Mouse (Mus musculus) kidney, embryonic 14.5 days (tissue): ENCODE results near the gene Scap. TPM values are rescaled to one million over a fixed set of nuclear protein-coding genes. Genes with fewer than 3 reads are reported as not detected.
A peak's percentile ranks its signal among the peaks of the same experiment; 100 is the strongest.

Source experiments
- ATAC-seq: fragments of 200-750 bp; cut with Nextera tagmentation; 2 replicates; pipeline ENCODE4 v1.8.0; 2017; ENCODE audit warnings: moderate number of reproducible peaks, mild to moderate bottlenecking, moderate TSS enrichment, moderate library complexity; ENCODE audit not compliant: low FRiP score, low TSS enrichment
- H3K27ac ChIP-seq: fragments of 300-500 bp; sonication (generic); 2 replicates; pipeline ENCODE4 v1.5.1; 2014; ENCODE audit warnings: low read depth, mild to moderate bottlenecking, low read length, moderate library complexity, mixed read lengths
- H3K27me3 ChIP-seq: fragments of 300-500 bp; sonication (generic); 2 replicates; pipeline ENCODE4 v1.6.1; 2014; ENCODE audit warnings: mild to moderate bottlenecking, low read length; ENCODE audit not compliant: control insufficient read depth, insufficient read depth
- H3K36me3 ChIP-seq: fragments of 300-500 bp; sonication (generic); 2 replicates; pipeline ENCODE4 v1.6.1; 2014; ENCODE audit warnings: low read length, mixed read lengths; ENCODE audit not compliant: control insufficient read depth, insufficient read depth
- H3K4me1 ChIP-seq: fragments of 300-500 bp; sonication (generic); 2 replicates; pipeline ENCODE4 v1.6.1; 2014; ENCODE audit warnings: low read length, mixed read lengths; ENCODE audit not compliant: control insufficient read depth, insufficient read depth
- H3K4me2 ChIP-seq: fragments of 300-500 bp; sonication (generic); replicated peaks from 2 replicates; pipeline ENCODE4 v1.6.1; 2014; ENCODE audit warnings: low read depth, mild to moderate bottlenecking, low read length
- H3K4me3 ChIP-seq: fragments of 300-500 bp; sonication (generic); 2 replicates; pipeline ENCODE4 v1.5.1; 2014; ENCODE audit warnings: mild to moderate bottlenecking, low read length
- H3K9ac ChIP-seq: fragments of 300-500 bp; sonication (generic); 2 replicates; pipeline ENCODE4 v1.6.1; 2014; ENCODE audit warnings: low read depth, mild to moderate bottlenecking, low read length, moderate library complexity
- H3K9me3 ChIP-seq: fragments of 300-500 bp; sonication (generic); 2 replicates; pipeline ENCODE4 v1.6.1; 2016; ENCODE audit warnings: low read length; ENCODE audit not compliant: control insufficient read depth
- WGBS: fragments of 180-500 bp; shearing (Covaris S2); extraction: QIAGEN DNeasy Blood & Tissue Kit; methylation state at CpG from one replicate; pipeline ENCODE4 v1.1.7; 2014; 5-methylcytosine and 5-hydroxymethylcytosine counted together
- polyA plus RNA-seq: library from polyadenylated mRNA; unstranded; fragments of >200 nt; fragmentation: Nextera tagmentation; extraction: Ambion mirVana; gene quantifications from 2 replicates; pipeline ENCODE4 v1.2.1, GENCODE M21; 2014

Scap gene
- polyA plus RNA-seq, 1 experiment from 2014 or later = 37.5 TPM

- Histone ChIP-seq H3K27me3 (no peaks in the 10 kb centered on the region), H3K27ac (peak within 1 kb of the TSS; percentile 95), H3K4me3 (peak within 1 kb of the TSS; percentile 55), H3K9me3 (0 out of 2 replicates have a peak, but pooled peaks cover 2% of the 10 kb centered on the region), H3K4me1 (no peaks in the 10 kb centered on the region), H3K4me2 (peak within 1 kb of the TSS; percentile 62), H3K36me3 (peaks cover 5% of the 10 kb centered on the region; the same call in 1 of the 2 replicates), H3K9ac (peak within 1 kb of the TSS; percentile 75)
- WGBS = under 1% methylated on average over 46 of the region's 46 CpGs
- peak; percentile 99 for ATAC-seq
Observed at GRCm38 (mm10) chr9:110304969-110305651, 28.0 kb upstream of the Scap start, which contains the start of gene Elp6. Gene Elp6 (plus strand): TSS chr9:110305173.

- Histone ChIP-seq H3K36me3 (peaks cover 15% of the 10 kb centered on the region; the same call in 1 of the 2 replicates), H3K4me1 (no peaks in the 10 kb centered on the region), H3K27ac (no peak overlapping the region), H3K4me2 (no peak overlapping the region), H3K27me3 (no peaks in the 10 kb centered on the region), H3K4me3 (no peak overlapping the region; the same call in 1 of the 2 replicates), H3K9ac (no peak overlapping the region), H3K9me3 (0 out of 2 replicates have a peak, but pooled peaks cover 2% of the 10 kb centered on the region)
- WGBS = 90% methylated on average over 5 of the region's 5 CpGs
- ATAC-seq = no peak
Observed at GRCm38 (mm10) chr9:110306371-110306770, 26.7 kb upstream of the Scap start.

GRCm38 (mm10) chr9:110314706-110315105, 18.4 kb upstream of the Scap start:
- peak; percentile 22; the same call in 1 of the 2 replicates for ATAC-seq
- H3K27me3 ChIP-seq = no peaks in the 10 kb centered on the region
- H3K27ac ChIP-seq = no peak overlapping the region
- 61% methylated on average over 5 of the region's 5 CpGs for WGBS
- no peak overlapping the region for H3K4me2 ChIP-seq
- H3K4me1 ChIP-seq = no peaks in the 10 kb centered on the region
- no peak overlapping the region for H3K9ac ChIP-seq
- H3K9me3 ChIP-seq = no peaks in the 10 kb centered on the region
- no peak overlapping the region for H3K4me3 ChIP-seq
- H3K36me3 ChIP-seq = peaks cover 59% of the 10 kb centered on the region

GRCm38 (mm10) chr9:110315410-110315809, 17.7 kb upstream of the Scap start:
- Histone ChIP-seq H3K36me3 (peaks cover 54% of the 10 kb centered on the region), H3K4me1 (no peaks in the 10 kb centered on the region), H3K9me3 (no peaks in the 10 kb centered on the region), H3K27me3 (no peaks in the 10 kb centered on the region), H3K4me2 (no peak overlapping the region), H3K4me3 (no peak overlapping the region), H3K27ac (no peak overlapping the region), H3K9ac (no peak overlapping the region)
- 70% methylated on average over 6 of the region's 6 CpGs for WGBS
- ATAC-seq = no peak

- WGBS = 96% methylated on average over 8 of the region's 8 CpGs
- H3K27ac ChIP-seq = no peak overlapping the region
- peaks cover 53% of the 10 kb centered on the region for H3K36me3 ChIP-seq
- H3K27me3 ChIP-seq = no peaks in the 10 kb centered on the region
- no peaks in the 10 kb centered on the region for H3K4me1 ChIP-seq
- no peak overlapping the region for H3K9ac ChIP-seq
- no peak for ATAC-seq
- no peak overlapping the region for H3K4me3 ChIP-seq
- no peaks in the 10 kb centered on the region for H3K9me3 ChIP-seq
- H3K4me2 ChIP-seq = no peak overlapping the region
Observed at GRCm38 (mm10) chr9:110315904-110316303, 17.2 kb upstream of the Scap start.

- no peak overlapping the region for H3K4me2 ChIP-seq
- H3K4me1 ChIP-seq = no peaks in the 10 kb centered on the region
- WGBS = 94% methylated on average over 8 of the region's 8 CpGs
- no peaks in the 10 kb centered on the region for H3K9me3 ChIP-seq
- H3K4me3 ChIP-seq = no peak overlapping the region
- H3K27ac ChIP-seq = no peak overlapping the region
- no peak for ATAC-seq
- H3K36me3 ChIP-seq = peaks cover 54% of the 10 kb centered on the region
- H3K9ac ChIP-seq = no peak overlapping the region
- no peaks in the 10 kb centered on the region for H3K27me3 ChIP-seq
Observed at GRCm38 (mm10) chr9:110316503-110316902, 16.6 kb upstream of the Scap start.

GRCm38 (mm10) chr9:110320769-110321168, 12.3 kb upstream of the Scap start:
- no peaks in the 10 kb centered on the region for H3K27me3 ChIP-seq
- 84% methylated on average over 10 of the region's 10 CpGs for WGBS
- peaks cover 29% of the 10 kb centered on the region for H3K36me3 ChIP-seq
- no peak overlapping the region for H3K4me2 ChIP-seq
- no peaks in the 10 kb centered on the region for H3K4me1 ChIP-seq
- H3K9me3 ChIP-seq = no peaks in the 10 kb centered on the region
- no peak overlapping the region for H3K9ac ChIP-seq
- peak; percentile 59; the same call in 1 of the 2 replicates for ATAC-seq
- H3K27ac ChIP-seq = no peak overlapping the region
- H3K4me3 ChIP-seq = no peak overlapping the region

GRCm38 (mm10) chr9:110322972-110323371, 10.1 kb upstream of the Scap start:
- Histone ChIP-seq H3K36me3 (peaks cover 18% of the 10 kb centered on the region), H3K27me3 (no peaks in the 10 kb centered on the region), H3K4me2 (no peak overlapping the region), H3K4me1 (no peaks in the 10 kb centered on the region), H3K9ac (no peak overlapping the region), H3K9me3 (no peaks in the 10 kb centered on the region), H3K4me3 (no peak overlapping the region), H3K27ac (no peak overlapping the region)
- no peak for ATAC-seq

GRCm38 (mm10) chr9:110324181-110324580, 8.9 kb upstream of the Scap start:
- Histone ChIP-seq H3K27ac (no peak overlapping the region), H3K9ac (no peak overlapping the region), H3K4me3 (no peak overlapping the region), H3K27me3 (no peaks in the 10 kb centered on the region), H3K4me2 (no peak overlapping the region), H3K9me3 (no peaks in the 10 kb centered on the region), H3K36me3 (peaks cover 11% of the 10 kb centered on the region), H3K4me1 (no peaks in the 10 kb centered on the region)
- WGBS = 88% methylated on average over 1 of the region's 1 CpGs
- no peak for ATAC-seq
